Mouse (Mus musculus): ENCODE results near the gene Akap6. TPM values are rescaled to one million over a fixed set of nuclear protein-coding genes. Genes with fewer than 3 reads are reported as not detected.

Gene Akap6
- 10 to 100 TPM in 5 of 26 experiments, 1 to 10 TPM in 15, under 1 TPM in 6; 0.26 to 22.2 (median 1.9) TPM for total RNA-seq (2018; cell fraction: chromatin; rRNA removed)
- under 1 TPM; 0.04 to 0.85 (median 0.17) TPM for total RNA-seq (2018; cell fraction: cytosol; rRNA removed)
- 1 to 10 TPM in 16 of 26 experiments, under 1 TPM in 10; 0.32 to 8.8 (median 1.3) TPM for total RNA-seq (2018; cell fraction: nucleus; rRNA removed)
- 0.03 to 0.10 TPM (median 0.06 TPM) in 3 replicates for polyA plus RNA-seq (2018)

DNA sequence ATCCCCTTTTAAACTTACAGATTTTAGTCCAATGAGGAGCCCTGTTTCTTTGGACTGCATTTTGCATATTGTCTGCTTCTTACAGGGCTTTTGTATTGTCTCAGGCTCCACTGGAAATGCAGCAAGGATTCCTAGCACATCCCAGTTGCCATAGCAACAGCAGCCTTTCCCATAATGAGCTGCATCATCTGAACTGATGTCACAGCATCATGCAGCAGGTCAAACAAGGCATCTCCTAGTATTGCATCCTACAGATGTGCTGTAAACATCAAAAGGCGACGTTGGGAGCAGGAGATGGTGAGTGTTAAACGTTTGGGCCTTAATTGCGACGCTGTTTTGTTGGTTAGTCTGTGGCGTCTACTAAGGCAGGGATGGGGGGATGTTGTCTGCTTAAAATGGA lies at the start of gene Akap6:
Gene Akap6 (plus strand): TSS at position 238 of the 400 bp plus-strand sequence.
- 91% methylated on average over 6 of the region's 6 CpGs for WGBS (ENCODE audit: missing documents)
- Histone ChIP-seq H3K4me3 (ENCODE audit: inconsistent target) (no peak within 1 kb of the TSS), H3K79me2 (ENCODE audit: inconsistent target) (no peaks in the 10 kb centered on the region), H3K27ac (no peak within 1 kb of the TSS), H3K36me3 (ENCODE audit: inconsistent target) (no peaks in the 10 kb centered on the region)

DNA sequence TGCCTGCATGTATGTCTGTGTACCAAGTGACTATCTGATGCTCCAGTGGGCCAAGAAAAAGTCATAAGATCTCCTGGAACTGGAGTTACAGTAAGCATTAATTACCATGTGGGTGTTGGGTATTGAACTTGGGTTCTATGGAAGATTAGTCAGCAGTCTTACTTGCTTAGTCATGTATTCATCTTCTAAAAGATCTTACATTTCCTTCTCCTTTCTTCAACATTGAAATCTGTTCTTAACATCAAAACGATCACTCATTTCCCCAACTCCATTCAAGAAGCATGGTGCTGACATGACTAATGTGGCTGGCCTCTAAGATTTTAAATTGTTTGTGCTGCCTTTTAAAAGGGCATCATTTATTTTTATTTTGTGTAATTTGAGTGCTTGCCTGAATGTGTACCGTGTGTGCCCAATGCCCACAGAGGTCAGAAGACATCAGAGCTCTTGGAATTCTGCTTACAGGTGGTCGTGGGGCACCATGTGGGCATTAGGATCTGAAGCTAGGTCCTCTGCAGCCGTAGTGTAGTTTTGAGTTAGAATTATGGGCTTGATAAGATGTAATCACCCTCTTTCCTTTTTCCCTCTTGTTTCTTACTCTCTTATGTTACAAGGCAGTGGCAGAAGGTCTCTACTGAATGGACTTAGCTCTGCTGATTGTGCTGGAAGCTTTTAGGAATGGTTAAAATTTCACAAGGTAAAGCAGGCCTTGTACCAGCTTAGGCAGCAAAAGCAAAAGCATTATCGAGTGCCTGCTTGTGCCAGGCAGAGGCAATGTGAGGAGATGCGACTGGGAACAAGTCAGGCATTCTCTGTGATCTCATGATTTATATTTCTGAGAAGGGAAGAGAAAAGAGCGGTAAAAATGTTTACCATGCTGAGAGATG lies 36.0 kb upstream of the Akap6 start:
- WGBS (ENCODE audit: missing documents) = 79% methylated on average over 6 of the region's 7 CpGs
- H3K36me3 ChIP-seq (ENCODE audit: inconsistent target) = no peaks in the 10 kb centered on the region
- no peak overlapping the region for H3K4me3 ChIP-seq (ENCODE audit: inconsistent target)
- H3K27ac ChIP-seq = no peak overlapping the region
- H3K79me2 ChIP-seq (ENCODE audit: inconsistent target) = no peaks in the 10 kb centered on the region

DNA sequence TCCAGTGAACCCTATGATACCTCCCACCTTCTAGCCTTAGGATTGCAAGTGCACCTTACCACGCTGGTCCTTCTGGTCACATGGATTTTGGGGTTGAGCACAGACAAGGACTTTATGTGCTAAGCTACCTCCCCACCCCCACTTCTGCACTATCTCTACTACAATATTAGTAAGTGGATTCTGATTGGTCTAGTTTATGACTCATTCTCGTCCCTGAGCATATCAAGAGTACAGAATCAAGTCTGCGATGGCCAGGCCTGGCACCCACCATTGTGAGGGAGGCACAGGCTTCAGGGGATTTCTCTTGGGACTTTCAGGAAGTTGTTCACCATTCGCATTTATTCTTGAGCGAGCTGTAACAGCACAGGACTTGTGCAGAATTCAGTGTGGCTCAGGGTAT lies 34.2 kb upstream of the Akap6 start:
- Histone ChIP-seq H3K27ac (no peak overlapping the region), H3K36me3 (ENCODE audit: inconsistent target) (no peaks in the 10 kb centered on the region), H3K79me2 (ENCODE audit: inconsistent target) (no peaks in the 10 kb centered on the region), H3K4me3 (ENCODE audit: inconsistent target) (no peak overlapping the region)
- WGBS (ENCODE audit: missing documents) = 82% methylated on average over 5 of the region's 5 CpGs

DNA sequence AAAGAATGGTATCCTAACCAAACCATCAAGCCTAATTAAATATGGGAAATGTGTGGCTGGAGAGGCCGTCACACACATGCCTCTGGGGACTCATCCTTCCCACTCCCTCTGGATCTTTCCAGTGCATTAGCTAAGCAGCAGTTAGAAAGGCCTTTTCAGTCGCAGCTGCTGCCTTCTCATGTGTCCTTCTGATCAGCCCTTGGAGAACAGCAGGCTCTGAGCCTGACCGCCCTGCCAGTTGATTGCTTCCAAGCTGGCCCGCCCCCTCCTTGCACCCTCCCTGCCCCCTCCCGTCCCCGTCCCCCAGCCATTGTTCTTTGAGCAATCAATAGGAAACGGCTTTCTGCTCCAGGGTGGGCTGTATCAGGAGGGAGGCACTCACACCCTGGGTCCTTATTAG lies 27.7 kb upstream of the Akap6 start:
- no peaks in the 10 kb centered on the region for H3K36me3 ChIP-seq (ENCODE audit: inconsistent target)
- 100% methylated on average over 3 of the region's 7 CpGs for WGBS (ENCODE audit: missing documents)

DNA sequence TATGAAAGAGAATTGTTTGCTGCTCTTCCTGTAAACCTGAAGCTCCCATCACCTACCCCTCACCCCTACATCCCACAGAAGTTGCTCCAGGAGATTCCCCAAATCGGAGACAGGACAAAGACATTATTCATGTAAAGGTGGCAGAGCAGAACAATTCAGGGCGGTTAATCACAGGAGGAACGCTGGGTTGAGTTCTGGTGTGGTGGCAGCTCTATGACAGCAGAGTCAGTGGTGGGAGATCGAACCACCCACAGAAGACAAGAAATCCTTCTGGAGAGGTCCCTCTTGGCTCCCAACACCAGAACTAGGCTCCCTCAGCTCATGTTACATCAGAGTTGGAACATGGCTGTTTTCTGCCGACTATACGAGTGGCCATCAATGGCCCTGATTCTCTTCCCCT lies 27.2 kb upstream of the Akap6 start:
- Histone ChIP-seq H3K79me2 (ENCODE audit: inconsistent target) (no peaks in the 10 kb centered on the region), H3K36me3 (ENCODE audit: inconsistent target) (no peaks in the 10 kb centered on the region), H3K27ac (no peak overlapping the region), H3K4me3 (ENCODE audit: inconsistent target) (no peak overlapping the region)
- WGBS (ENCODE audit: missing documents) = 93% methylated on average over 6 of the region's 6 CpGs

More for the DNA sequence above, 27.7 kb upstream of the Akap6 start:
- Histone ChIP-seq H3K27ac (no peak overlapping the region), H3K4me3 (ENCODE audit: inconsistent target) (no peak overlapping the region), H3K79me2 (ENCODE audit: inconsistent target) (no peaks in the 10 kb centered on the region)

DNA sequence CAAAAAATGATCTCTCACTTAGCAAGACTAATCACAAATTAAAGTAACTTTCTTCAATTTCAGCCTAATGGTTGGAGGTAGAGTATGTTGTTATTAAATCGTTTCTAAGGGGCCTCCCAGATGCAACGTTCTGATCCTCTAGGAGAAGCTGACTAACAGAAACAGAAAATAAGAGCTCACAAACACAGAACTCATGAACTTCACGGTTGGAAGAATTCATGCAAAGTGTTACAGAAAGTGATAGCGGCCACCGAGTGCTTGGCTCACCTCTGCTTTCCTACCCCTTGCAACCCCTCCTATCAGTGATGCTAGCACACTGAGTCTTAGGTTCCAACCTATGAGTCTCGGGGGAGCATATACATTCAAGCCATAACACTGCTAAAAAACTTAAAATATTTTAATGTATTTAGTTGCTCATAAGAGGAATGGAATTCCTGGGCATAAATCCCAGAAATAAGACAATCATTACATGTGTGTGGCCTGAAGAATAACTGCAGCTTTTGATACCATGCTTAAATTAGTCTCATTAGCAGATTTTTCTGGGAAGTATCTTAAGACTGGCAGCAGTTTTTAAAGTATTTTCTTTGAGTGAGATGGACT lies 25.7 kb upstream of the Akap6 start:
- Histone ChIP-seq H3K4me3 (ENCODE audit: inconsistent target) (no peak overlapping the region), H3K27ac (no peak overlapping the region), H3K36me3 (ENCODE audit: inconsistent target) (no peaks in the 10 kb centered on the region), H3K79me2 (ENCODE audit: inconsistent target) (no peaks in the 10 kb centered on the region)
- 85% methylated on average over 6 of the region's 6 CpGs for WGBS (ENCODE audit: missing documents)

GRCm38 (mm10) chr12:52675010-52675409 lies 24.2 kb upstream of the Akap6 start:
- Histone ChIP-seq H3K4me3 (ENCODE audit: inconsistent target) (no peak overlapping the region), H3K36me3 (ENCODE audit: inconsistent target) (no peaks in the 10 kb centered on the region)
- 79% methylated on average over 4 of the region's 4 CpGs for WGBS (ENCODE audit: missing documents)

GRCm38 (mm10) chr12:52687355-52687754 lies 11.8 kb upstream of the Akap6 start:
- Histone ChIP-seq H3K27ac (no peak overlapping the region), H3K36me3 (ENCODE audit: inconsistent target) (no peaks in the 10 kb centered on the region), H3K79me2 (ENCODE audit: inconsistent target) (no peaks in the 10 kb centered on the region), H3K4me3 (ENCODE audit: inconsistent target) (no peak overlapping the region)
- WGBS (ENCODE audit: missing documents) = 42% methylated on average over 9 of the region's 9 CpGs

More at GRCm38 (mm10) chr12:52675010-52675409, 24.2 kb upstream of the Akap6 start:
- no peaks in the 10 kb centered on the region for H3K79me2 ChIP-seq (ENCODE audit: inconsistent target)
- H3K27ac ChIP-seq = no peak overlapping the region

- H3K27ac ChIP-seq = no peak overlapping the region
- WGBS (ENCODE audit: missing documents) = 92% methylated on average over 2 of the region's 2 CpGs
- H3K36me3 ChIP-seq (ENCODE audit: inconsistent target) = no peaks in the 10 kb centered on the region
- no peaks in the 10 kb centered on the region for H3K79me2 ChIP-seq (ENCODE audit: inconsistent target)
- no peak overlapping the region for H3K4me3 ChIP-seq (ENCODE audit: inconsistent target)
These were observed 10.5 kb upstream of the Akap6 start for GRCm38 (mm10) chr12:52688712-52689111.

GRCm38 (mm10) chr12:52691552-52691951 lies 7.6 kb upstream of the Akap6 start:
- Histone ChIP-seq H3K4me3 (ENCODE audit: inconsistent target) (no peak overlapping the region), H3K79me2 (ENCODE audit: inconsistent target) (no peaks in the 10 kb centered on the region), H3K27ac (no peak overlapping the region), H3K36me3 (ENCODE audit: inconsistent target) (no peaks in the 10 kb centered on the region)
- 83% methylated on average over 1 of the region's 1 CpGs for WGBS (ENCODE audit: missing documents)

GRCm38 (mm10) chr12:52692290-52692974 lies 6.8 kb upstream of the Akap6 start:
- no peaks in the 10 kb centered on the region for H3K36me3 ChIP-seq (ENCODE audit: inconsistent target)
- 24% methylated on average over 10 of the region's 10 CpGs for WGBS (ENCODE audit: missing documents)
- no peak overlapping the region for H3K4me3 ChIP-seq (ENCODE audit: inconsistent target)

DNA sequence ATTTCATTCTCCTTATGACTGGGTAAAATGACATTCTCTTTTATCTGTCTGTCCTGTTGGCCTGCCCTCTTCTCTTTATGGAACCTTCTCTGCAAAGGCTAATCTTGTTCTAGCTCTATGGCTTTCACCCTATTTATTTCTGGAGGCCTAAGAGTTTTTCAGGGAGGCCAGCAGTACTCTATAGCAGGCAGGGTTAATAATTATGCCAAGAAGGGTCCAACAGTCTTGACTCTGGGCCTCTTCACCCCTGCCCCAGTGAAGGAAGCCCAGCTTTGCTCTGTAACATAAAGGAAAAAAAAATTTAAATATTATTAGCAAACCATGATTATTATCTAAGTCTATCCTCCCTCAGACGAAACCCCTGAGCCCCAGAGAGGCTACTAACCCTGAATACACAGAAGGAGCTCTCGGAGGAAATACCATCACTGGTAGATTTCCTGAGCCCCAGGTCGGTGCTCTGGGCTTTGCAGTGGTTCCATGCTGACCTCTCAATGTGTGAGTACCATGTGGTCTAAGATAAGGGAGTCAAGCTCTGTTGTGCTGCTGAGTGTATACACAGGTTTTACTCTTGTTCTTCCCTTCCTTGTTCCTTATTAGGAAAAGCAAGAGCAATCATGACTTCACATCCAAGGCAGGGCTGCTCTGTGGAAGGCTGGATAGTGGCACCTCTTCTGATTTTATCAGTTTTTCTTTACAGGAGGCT lies 1.6 kb upstream of the Akap6 start:
- H3K36me3 ChIP-seq (ENCODE audit: inconsistent target) = no peaks in the 10 kb centered on the region
- no peak overlapping the region for H3K4me3 ChIP-seq (ENCODE audit: inconsistent target)
- no peak overlapping the region for H3K27ac ChIP-seq
- WGBS (ENCODE audit: missing documents) = 61% methylated on average over 3 of the region's 3 CpGs
- no peaks in the 10 kb centered on the region for H3K79me2 ChIP-seq (ENCODE audit: inconsistent target)

More at GRCm38 (mm10) chr12:52692290-52692974, 6.8 kb upstream of the Akap6 start:
- H3K79me2 ChIP-seq (ENCODE audit: inconsistent target) = no peaks in the 10 kb centered on the region
- H3K27ac ChIP-seq = no peak overlapping the region

DNA sequence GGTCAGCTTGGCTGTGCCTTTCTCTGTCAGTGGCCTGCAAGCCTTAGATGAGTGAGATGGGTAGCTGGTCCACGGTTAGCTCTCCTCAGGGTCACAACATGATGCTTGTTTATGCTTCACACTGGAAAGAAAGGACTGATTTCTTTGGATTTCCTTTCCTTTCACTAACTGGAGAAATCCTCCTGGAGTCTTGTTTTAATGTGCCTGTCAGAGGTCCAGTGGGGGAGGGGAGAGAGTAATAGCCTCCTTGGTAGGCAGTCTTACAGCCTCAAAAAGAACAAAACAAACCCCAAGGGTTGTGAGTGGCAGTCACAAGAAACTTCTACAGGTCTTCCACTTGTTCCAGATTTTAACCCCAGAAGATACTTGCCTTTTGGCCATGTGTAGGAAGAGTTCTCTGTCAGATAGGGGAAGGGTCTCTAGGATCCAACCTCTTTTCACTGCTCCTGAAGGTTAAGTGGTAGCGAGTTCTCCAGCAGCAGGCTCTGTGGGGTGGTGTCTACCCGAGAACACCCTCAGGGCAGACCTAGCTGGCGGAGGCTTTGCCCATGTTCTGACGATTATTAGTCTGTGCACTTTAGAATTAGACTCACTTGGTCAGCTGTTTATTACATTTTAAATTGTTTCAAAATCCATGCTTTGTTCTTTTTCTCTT lies 780 bp upstream of the Akap6 start:
- Histone ChIP-seq H3K4me3 (ENCODE audit: inconsistent target) (no peak overlapping the region), H3K27ac (no peak overlapping the region), H3K79me2 (ENCODE audit: inconsistent target) (no peaks in the 10 kb centered on the region), H3K36me3 (ENCODE audit: inconsistent target) (no peaks in the 10 kb centered on the region)
- WGBS (ENCODE audit: missing documents) = 97% methylated on average over 5 of the region's 5 CpGs
